Mouse (Mus musculus) forebrain, postnatal 0 days (tissue): ENCODE data around the gene 2700097O09Rik. TPM values are rescaled to one million over a fixed set of nuclear protein-coding genes. Genes with fewer than 3 reads are reported as not detected.

Experiments used
- ATAC-seq: fragments of 200-750 bp; cut with Nextera tagmentation; 2 replicates; pipeline ENCODE4 v1.8.0; 2017; ENCODE audit warnings: mild to moderate bottlenecking, moderate library complexity
- DNase-seq: peaks from one replicate; pipeline ENCODE4 v3.0.0-alpha.2; 2015
- H3K27ac ChIP-seq: fragments of 300-500 bp; sonication (generic); 2 replicates; pipeline ENCODE4 v1.5.1; 2014; ENCODE audit warnings: low read depth, mild to moderate bottlenecking, antibody characterized with exemption, low read length, moderate library complexity, mixed read lengths
- H3K27me3 ChIP-seq: fragments of 300-500 bp; sonication (generic); 2 replicates; pipeline ENCODE4 v1.6.1; 2014; ENCODE audit warnings: mild to moderate bottlenecking, low read length, mixed read lengths; ENCODE audit not compliant: insufficient read depth
- H3K36me3 ChIP-seq: fragments of 300-500 bp; sonication (generic); 2 replicates; pipeline ENCODE4 v1.6.1; 2014; ENCODE audit warnings: mild to moderate bottlenecking, moderate library complexity; ENCODE audit not compliant: insufficient read depth
- H3K4me1 ChIP-seq: fragments of 300-500 bp; sonication (generic); 2 replicates; pipeline ENCODE4 v1.6.1; 2014; ENCODE audit warnings: antibody characterized with exemption; ENCODE audit not compliant: insufficient read depth
- H3K4me2 ChIP-seq: fragments of 300-500 bp; sonication (generic); 2 replicates; pipeline ENCODE4 v1.6.1; 2014; ENCODE audit warnings: low read depth, mild to moderate bottlenecking, moderate library complexity
- H3K4me3 ChIP-seq: fragments of 300-500 bp; sonication (generic); 2 replicates; pipeline ENCODE4 v1.5.1; 2014; ENCODE audit warnings: low read depth, low read length, mixed read lengths
- H3K9ac ChIP-seq: fragments of 300-500 bp; sonication (generic); 2 replicates; pipeline ENCODE4 v1.6.1; 2014; ENCODE audit warnings: mild to moderate bottlenecking
- H3K9me3 ChIP-seq: fragments of 300-500 bp; sonication (generic); 2 replicates; pipeline ENCODE4 v1.6.1; 2016; ENCODE audit warnings: low read length
- CTCF ChIP-seq: sonication (generic); IDR thresholded peaks from 2 replicates; pipeline ENCODE4 v1.5.1; 2016; ENCODE audit warnings: antibody characterized with exemption, control low read depth, low read depth
- WGBS: fragments of 180-500 bp; shearing (Covaris S2); extraction: QIAGEN DNeasy Blood & Tissue Kit; methylation state at CpG from one replicate; pipeline ENCODE4 v1.1.7; 2014; 5-methylcytosine and 5-hydroxymethylcytosine counted together
- polyA plus RNA-seq: library from polyadenylated mRNA; unstranded; fragments of >200 nt; fragmentation: Nextera tagmentation; extraction: Ambion mirVana; gene quantifications from 2 replicates; pipeline ENCODE4 v1.2.1, GENCODE M21; 2015
- total RNA-seq: library from RNA; depleted of rRNA; stranded (reverse); fragments of >200 nt; gene quantifications from 2 replicates; pipeline ENCODE4 v1.2.3, GENCODE M21; 2014

The 2700097O09Rik gene
- total and polyA plus RNA-seq, 2 experiments from 2014 or later, result 15.6 to 19.3 TPM

DNA sequence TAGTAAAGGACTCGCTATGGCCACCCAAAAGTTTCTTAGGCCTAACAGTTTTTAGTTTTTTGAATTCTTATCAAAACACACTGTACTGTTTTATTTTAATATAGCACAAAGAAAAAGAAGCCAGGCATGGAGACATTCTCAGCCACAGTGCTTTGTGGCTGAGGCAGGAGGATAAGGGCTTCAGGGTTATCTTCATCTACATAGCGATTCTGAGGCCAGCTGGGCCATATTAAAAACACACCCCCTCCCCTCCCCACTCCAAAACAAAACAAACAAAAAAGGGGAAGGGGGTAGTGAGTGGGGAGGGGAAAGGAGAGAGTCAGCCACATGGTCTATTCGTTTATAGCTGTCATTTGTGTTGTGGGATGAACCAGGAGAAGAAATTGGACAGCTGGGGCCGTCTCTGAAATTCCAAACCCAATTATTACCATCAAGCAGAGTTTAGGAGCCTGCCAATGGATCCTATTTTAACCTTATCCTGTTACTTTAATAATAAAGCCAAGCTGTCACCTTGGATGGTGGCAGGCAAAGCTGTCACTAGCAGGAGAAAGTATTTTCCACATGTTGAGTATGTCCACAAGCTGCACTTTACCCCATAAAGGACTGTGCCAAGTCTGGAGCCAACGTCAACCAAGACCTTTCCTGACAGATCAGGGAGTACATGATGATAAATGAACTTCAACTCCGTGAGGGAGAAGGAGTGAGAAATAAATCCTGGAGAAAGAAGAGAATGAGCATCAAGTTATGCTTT, 20.9 kb downstream of the 2700097O09Rik start:
- Histone ChIP-seq H3K4me1 (no peaks in the 10 kb centered on the region), H3K9me3 (no peaks in the 10 kb centered on the region), H3K36me3 (peaks cover 15% of the 10 kb centered on the region), H3K27me3 (no peaks in the 10 kb centered on the region), H3K4me2 (no peak overlapping the region), H3K4me3 (no peak overlapping the region), H3K9ac (no peak overlapping the region), H3K27ac (no peak overlapping the region)
- no peak for ATAC-seq
- no peak for DNase-seq
- 67% methylated on average over 6 of the region's 6 CpGs for WGBS
- TF ChIP-seq CTCF, result no peak

DNA sequence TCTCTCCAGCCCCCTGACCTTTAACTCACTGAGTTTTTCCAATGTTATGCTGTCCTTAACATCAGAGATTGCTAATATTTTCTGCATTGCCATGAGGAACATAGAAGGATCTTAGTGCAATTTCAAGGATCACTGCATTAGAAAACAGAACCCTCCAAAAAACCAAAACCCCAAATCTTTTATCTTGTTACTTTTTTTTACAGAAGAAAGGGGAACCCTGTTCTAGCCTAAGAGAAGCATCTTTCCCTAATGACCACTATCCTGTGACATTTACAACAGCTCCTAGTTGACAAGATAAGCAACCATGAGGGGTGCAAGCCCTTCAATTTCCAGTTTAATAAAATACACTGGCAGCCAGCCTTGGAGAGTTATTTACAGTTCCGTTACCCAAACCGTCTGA, 23.2 kb downstream of the 2700097O09Rik start:
- H3K27me3 ChIP-seq, result no peaks in the 10 kb centered on the region
- H3K4me3 ChIP-seq, result no peak overlapping the region
- no peak for ATAC-seq
- no peaks in the 10 kb centered on the region for H3K4me1 ChIP-seq
- peaks cover 21% of the 10 kb centered on the region for H3K36me3 ChIP-seq
- no peak overlapping the region for H3K9ac ChIP-seq
- no peaks in the 10 kb centered on the region for H3K9me3 ChIP-seq
- no peak for DNase-seq
- no peak overlapping the region for H3K4me2 ChIP-seq
- WGBS, result 84% methylated on average over 2 of the region's 2 CpGs
- H3K27ac ChIP-seq, result no peak overlapping the region
- no peak for TF ChIP-seq CTCF

DNA sequence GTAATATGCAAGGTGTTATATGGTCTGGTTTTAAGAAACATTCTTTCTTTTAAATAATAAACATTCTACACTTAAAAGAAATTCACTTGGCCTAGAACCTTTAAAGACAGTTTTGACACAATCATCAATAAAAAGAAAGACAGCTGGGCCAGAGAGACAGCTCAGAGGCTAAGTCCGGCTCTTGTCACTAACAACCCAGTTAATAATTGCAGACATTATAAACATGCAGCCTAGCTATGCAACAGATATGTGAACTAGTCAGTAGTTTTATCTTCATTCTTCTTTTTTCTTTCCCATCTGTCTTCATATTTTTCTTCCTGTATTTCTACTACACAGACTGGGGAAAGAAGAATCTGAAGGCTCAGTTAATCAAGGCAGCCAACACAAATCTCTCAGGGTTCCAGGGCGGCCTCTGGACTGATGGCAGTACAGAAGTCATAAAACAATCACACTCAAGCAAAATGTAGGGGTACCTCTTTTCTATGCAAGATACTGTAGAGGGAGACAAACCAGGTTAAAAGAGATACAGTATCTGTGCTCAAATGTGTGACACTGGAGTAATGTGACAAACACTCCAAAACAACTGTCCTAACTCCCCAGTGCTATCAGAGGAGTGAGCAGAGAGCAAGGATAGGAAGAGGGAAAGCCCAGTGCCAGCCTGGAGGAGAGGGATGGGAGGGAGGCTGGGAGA, 25.2 kb downstream of the 2700097O09Rik start:
- no peak for TF ChIP-seq CTCF
- Histone ChIP-seq H3K27ac (no peak overlapping the region), H3K9me3 (no peaks in the 10 kb centered on the region), H3K9ac (no peak overlapping the region), H3K4me3 (no peak overlapping the region), H3K36me3 (peaks cover 24% of the 10 kb centered on the region), H3K4me2 (no peak overlapping the region), H3K4me1 (no peaks in the 10 kb centered on the region), H3K27me3 (no peaks in the 10 kb centered on the region)
- 92% methylated on average over 2 of the region's 2 CpGs for WGBS
- DNase-seq, result no peak
- no peak for ATAC-seq

DNA sequence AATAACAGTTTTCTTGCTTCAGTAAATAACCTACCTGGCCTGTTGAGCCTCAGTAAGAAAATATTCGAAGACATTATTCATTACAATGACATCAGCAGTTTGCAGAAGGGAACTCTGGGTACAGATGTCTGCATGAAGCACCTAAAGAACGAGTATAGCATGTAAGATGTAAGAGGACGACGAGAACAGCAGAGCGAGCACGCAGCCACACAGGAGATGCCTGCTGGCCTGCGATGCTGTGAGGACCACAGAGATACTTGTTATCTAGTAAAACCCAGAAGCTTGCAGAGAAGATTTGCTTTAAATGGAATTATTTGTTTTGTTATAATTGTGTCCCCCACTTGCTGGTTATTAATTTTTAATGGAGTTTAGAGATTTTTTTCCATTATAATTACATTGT, 26.6 kb downstream of the 2700097O09Rik start:
- H3K27ac ChIP-seq, result no peak overlapping the region
- TF ChIP-seq CTCF, result no peak
- H3K9me3 ChIP-seq, result no peaks in the 10 kb centered on the region
- H3K4me3 ChIP-seq, result no peak overlapping the region
- 91% methylated on average over 7 of the region's 7 CpGs for WGBS
- H3K9ac ChIP-seq, result no peak overlapping the region
- no peak overlapping the region for H3K4me2 ChIP-seq
- no peaks in the 10 kb centered on the region for H3K4me1 ChIP-seq
- DNase-seq (no peak), ATAC-seq (no peak)
- H3K36me3 ChIP-seq, result peaks cover 20% of the 10 kb centered on the region
- H3K27me3 ChIP-seq, result no peaks in the 10 kb centered on the region

DNA sequence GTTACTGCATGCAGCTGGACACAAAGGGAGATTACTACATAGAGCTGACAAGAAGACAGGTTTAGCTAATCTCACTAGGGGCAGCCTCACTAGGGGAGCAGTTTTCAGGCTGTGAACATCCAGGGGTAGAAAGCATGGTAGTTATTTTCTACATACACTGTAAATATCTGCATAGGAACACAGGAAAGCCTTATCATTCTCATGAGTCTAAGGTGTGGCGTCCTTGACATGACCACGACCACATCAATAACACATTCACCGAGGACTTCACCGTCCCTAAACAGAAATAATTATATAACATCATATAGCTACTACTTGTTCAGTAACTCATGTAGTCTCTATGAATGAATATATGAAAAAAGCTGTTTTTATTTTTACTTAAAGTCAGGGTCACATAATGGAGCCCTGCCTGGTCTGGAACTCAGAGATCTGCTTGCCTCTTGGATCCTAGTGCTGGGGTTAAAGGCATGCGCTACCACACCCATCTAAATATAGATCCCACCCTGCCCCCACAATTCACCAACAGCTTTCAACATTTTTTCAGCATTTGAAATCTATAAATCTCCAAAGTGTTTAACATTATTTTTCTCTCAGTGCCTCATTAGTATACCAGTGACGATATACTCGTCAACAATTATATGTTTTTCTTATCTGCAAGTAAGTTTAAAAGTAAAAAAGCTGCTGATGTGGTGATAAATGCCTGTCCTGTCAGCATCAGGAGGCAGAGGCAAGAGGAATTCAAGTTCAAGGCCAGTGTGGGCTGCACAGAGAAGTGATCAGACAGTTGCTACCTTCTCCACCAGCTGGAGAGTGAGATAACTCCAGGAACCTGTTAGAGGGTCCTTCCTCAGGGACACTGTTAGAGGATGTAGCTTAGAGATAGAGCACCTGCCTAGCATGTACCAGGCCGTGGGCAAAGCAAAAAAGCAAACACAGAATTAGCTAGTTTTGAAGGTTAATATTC, 28.4 kb downstream of the 2700097O09Rik start:
- H3K4me1 ChIP-seq, result no peaks in the 10 kb centered on the region
- WGBS, result 95% methylated on average over 8 of the region's 8 CpGs
- peaks cover 15% of the 10 kb centered on the region for H3K36me3 ChIP-seq
- TF ChIP-seq CTCF, result no peak
- ATAC-seq (no peak), DNase-seq (no peak)
- no peaks in the 10 kb centered on the region for H3K27me3 ChIP-seq
- no peak overlapping the region for H3K4me3 ChIP-seq
- H3K9ac ChIP-seq, result no peak overlapping the region
- H3K4me2 ChIP-seq, result no peak overlapping the region
- H3K9me3 ChIP-seq, result no peaks in the 10 kb centered on the region
- no peak overlapping the region for H3K27ac ChIP-seq

DNA sequence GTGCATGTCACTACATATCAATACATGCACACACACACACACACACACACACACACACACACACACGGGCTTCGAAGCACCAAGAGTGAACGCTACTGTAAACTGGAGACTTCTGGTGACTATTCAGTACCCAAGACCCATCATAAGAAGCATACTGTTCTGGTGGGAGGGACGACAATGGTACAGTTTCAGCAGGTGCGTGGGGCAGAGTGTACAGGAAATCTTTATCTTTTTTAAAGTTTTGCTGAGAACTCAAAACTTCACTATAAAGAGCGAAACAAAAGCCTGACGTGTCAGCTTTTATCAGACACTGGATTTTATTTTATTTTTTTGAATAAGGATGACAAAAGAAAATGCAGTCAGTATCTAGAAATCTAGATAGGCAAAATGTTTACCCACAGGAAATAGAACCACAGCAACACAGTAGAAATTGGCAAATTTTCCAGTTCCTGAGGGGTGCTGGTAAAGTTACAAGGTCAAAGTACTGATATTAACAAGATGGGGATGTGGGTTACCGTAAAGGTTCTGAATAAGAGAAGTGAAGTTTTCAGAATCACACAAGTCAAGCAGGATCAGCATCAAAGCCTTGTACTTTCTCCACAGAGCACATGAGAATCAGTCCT, 30.1 kb downstream of the 2700097O09Rik start:
- Histone ChIP-seq H3K4me2 (no peak overlapping the region), H3K9me3 (no peaks in the 10 kb centered on the region), H3K36me3 (peaks cover 26% of the 10 kb centered on the region), H3K9ac (no peak overlapping the region), H3K27me3 (no peaks in the 10 kb centered on the region), H3K4me1 (no peaks in the 10 kb centered on the region), H3K27ac (no peak overlapping the region), H3K4me3 (no peak overlapping the region)
- 92% methylated on average over 8 of the region's 8 CpGs for WGBS
- DNase-seq (no peak), ATAC-seq (no peak)
- no peak for TF ChIP-seq CTCF
